Mouse (Mus musculus) spleen, postnatal 36 days (tissue): ENCODE measurements around the gene Gdpd5.

Experiments used
- DNase-seq, 2 experiments: peaks; one replicate each; pipeline ENCODE4 v3.0.0; 2022; ENCODE audit warnings: low spot score in 2 of 2, mixed read lengths in 1 of 2

Gene Gdpd5

GRCm38 (mm10) chr7:99443164-99443563 is 62.0 kb downstream of the Gdpd5 start:
- DNase-seq, result no peak

GRCm38 (mm10) chr7:99444012-99444411 is 62.8 kb downstream of the Gdpd5 start:
- DNase-seq, result no peak

DNA sequence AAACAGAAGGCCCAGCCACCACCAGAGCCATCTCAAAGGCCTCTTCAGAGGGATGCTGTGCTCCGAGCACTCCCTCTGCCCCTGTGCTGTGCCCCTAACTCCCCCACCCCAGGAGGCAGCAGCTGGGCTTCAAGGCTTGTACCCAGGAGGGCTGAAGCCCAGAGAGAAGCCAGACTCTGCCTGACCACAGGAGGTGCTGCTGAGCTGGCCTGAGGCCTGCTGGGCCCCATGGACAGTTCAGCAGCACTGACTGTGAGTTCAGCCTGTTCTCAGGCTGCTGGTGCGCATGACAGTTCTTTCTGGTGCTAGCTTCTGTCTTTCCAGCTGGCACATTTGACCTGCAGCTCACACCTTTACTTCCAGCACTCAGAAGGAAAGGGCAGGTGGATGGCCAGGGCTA is 64.6 kb downstream of the Gdpd5 start:
- no peak for DNase-seq

GRCm38 (mm10) chr7:99447323-99447722 is 66.1 kb downstream of the Gdpd5 start:
- no peak for DNase-seq

DNA sequence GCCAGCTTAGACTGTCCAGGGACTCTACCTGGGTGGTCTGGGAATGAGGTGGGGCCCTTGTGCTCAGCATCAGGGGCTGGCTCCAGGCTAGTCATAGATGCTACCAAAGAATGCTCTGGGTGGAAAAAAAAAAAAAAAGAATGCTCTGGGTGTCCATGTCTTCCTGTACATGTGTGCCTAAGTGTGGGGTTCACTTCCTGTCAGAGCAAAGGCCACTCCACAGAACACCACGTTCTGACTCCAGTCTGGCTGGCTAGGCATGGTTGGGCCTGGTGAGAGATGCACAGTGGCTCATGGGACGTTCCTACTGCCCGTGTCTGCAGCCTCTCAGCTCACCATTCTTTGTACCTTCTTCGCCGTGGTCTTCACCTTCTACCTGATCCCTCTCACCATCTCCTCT is 67.4 kb downstream of the Gdpd5 start:
- no peak for DNase-seq

GRCm38 (mm10) chr7:99449063-99449462 is 67.8 kb downstream of the Gdpd5 start:
- peak; percentile 24 to 29 for DNase-seq

- DNase-seq, result no peak
Observed at GRCm38 (mm10) chr7:99449751-99450150, 68.5 kb downstream of the Gdpd5 start.

- peak; percentile 60 to 63 for DNase-seq
Observed at GRCm38 (mm10) chr7:99450703-99451102, 69.5 kb downstream of the Gdpd5 start.

DNA sequence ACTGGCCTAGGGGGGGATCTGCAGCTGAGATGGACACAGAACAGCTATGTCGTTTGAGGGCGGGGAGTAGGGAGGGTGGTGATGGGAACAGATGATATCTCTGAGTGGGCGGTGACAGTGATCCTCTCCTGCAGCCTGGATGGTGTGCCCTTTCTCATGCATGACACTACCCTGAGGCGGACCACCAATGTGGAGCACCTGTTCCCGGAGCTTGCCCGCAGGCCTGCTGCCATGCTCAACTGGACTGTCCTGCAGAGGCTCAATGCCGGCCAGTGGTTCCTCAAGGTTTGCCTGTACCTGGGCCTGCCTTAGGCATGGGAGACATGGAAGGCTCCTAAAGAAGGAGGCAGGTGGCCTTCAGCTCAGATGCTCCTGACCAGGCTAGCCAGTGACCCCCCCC is 71.6 kb downstream of the Gdpd5 start:
- DNase-seq, result no peak

DNA sequence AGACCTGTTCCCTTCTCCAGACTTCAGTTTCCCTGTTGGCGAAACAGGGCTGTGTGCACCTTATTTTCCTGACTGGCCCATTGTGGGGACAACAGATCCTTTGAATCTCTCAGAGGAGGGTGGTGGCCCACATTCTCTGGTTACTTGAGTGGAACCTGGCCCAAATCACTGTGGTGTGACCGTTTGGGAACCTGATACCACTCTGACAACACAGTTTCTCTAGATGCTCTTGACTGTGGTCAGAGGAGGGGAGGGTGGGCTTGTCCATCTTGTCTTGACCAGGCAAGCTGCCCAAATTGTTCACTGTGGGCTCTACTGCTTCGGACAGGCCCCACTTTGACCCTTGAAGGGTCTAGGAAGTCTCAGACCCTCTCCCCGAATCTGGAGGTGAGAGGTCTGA is 72.8 kb downstream of the Gdpd5 start:
- no peak for DNase-seq

- no peak for DNase-seq
Observed at GRCm38 (mm10) chr7:99458849-99459248, 77.6 kb downstream of the Gdpd5 start.

GRCm38 (mm10) chr7:99459888-99460652 is 78.9 kb downstream of the Gdpd5 start:
- no peak for DNase-seq

GRCm38 (mm10) chr7:99463120-99463519 is 81.9 kb downstream of the Gdpd5 start:
- DNase-seq, result no peak

DNA sequence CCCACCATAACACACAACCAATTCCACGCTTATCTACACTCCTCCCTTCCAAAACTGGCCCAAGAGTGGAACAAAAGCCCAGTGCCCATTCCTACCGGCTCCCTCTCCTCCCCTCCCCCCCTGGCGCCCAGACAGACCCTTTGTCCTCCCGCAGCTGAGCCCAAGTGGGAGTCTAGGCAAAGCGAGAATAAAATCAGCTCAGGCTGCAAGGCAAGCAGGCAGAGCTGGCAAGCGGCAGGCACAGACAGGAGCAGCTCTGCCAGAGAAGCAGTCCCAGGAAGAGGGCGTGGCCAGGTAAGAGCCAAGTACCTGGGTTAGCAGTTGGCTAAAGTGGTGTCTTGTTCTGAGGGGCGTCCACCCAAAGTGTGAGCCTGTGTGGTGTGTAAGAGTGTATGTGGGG is 84.6 kb downstream of the Gdpd5 start, which contains the start of gene Klhl35:
Gene Klhl35, plus strand, starts transcription at position 194 of the 400 bp plus-strand sequence.
- no peak for DNase-seq

DNA sequence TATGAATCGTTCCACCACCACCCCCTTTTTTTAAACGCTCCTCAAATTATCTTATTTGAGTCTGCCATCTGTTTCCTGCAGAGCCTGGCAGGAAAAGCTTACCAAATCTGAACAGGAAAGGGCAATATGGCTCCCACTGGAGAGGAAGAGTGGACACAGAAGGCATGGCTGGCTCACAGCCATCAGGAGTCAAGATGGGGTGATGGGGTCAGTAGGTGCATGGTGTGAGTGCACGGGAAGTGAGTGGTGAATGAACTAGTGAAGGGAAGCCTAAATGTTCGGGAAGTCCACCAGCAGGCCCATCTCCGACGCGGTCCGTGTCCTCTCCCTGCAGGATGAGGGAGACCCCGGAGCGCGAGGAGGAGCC is 86.7 kb downstream of the Gdpd5 start:
- peak in 1 of 2 experiments; percentile 31 for DNase-seq

DNA sequence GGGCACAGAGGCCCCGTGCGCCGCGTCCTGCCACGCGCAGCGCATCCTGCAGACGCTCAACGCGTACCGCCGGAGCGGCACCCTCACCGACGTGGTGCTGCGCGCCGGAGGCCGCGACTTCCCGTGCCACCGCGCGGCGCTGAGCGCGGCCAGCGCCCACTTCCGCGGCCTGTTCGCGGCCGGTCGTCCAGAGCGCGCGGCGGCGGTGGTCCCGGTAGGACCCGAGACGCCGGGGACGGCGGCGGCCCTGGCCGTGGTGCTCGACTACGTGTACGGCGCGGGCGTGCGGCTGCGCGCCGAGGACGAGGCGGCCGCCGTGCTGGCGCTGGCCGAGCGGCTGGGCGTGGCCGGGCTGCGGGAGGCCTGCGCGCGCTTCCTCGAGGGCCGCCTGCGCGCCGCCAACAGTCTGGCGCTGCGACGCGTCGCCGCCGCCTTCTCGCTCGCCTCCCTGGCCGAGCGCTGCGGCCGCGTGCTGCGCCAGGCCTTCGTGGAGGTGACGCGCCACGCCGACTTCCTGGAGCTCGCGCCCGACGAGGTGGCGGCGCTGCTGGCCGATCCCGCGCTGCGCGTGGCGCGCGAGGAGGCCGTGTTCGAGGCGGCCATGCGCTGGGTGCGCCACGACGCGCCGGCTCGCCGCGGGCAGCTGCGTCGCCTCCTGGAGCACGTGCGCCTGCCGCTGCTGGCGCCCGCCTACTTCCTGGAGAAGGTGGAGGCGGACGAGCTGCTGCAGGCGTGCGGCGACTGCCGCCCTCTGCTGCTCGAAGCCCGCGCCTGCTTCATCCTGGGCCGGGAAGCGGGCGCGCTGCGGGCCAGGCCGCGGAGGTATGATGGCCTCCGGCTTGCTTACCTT is 87.3 kb downstream of the Gdpd5 start:
- DNase-seq, result peak; percentile 68 to 71

DNA sequence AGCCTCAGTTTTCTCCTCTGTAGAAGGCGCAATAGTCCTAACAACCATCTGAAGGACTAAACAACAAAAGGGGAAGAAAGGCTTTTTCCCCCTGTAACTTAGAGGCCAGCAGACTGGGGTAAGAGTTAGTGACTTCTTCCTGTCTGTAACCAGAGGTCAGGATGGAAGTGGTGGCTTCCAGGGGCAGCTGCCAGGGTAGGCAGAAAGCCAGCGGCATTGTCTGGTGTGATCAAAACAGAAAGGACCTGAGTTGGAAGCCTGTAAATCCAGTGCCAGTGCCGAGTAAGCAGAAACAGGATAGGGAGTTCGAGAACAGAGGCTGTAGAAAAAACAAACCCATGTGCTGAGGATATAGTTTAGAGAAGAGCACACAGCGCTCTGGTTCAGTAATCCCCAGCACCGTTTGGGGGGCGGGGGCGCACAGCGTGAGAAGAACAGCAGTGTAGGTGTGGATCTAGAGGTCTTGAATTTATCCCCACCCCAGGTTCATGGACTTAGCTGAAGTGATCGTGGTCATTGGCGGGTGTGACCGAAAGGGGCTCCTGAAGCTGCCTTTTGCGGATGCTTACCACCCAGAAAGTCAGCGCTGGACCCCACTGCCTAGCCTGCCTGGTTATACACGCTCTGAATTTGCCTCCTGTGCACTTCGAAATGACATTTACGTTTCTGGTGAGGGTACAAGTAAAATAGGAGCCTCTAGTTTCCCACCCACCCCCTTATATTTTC is 88.6 kb downstream of the Gdpd5 start:
- DNase-seq, result peak in 1 of 2 experiments; percentile 14

- DNase-seq, result no peak
Observed at GRCm38 (mm10) chr7:99471578-99471977, 90.4 kb downstream of the Gdpd5 start.

DNA sequence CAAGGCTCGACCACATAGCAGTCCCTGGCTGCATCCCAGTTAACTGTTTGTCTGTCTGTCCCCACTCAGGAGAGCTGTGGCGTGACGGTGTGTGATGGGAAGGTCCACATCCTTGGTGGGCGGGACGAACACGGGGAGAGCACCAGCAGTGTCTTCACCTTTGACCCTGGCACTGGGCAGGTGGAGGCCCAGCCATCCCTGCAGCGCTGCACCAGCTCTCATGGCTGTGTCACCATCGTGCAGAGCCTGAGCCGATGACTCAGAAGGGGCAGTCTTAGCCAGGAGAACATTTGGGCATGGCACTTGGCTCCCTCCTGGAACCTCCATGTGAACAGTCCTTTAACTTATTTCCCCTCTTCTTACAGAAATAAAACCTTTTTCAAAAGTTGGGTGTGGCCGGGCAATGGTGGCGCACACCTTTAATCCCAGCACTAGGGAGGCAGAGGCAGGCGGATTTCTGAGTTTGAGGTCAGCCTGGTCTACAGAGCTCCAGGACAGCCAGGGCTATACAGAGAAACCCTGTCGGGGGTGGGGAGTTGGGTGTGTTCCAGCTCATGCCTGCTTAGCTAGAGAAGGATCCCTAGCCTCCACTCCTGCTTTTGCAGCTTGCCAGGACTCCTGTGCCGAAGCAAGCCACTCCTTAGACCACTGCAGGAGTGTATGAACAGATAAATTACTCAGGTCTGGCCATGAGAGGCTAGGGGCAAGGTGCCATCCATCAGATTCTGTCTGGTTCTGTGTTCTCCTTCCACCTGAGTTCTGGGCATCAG is 92.6 kb downstream of the Gdpd5 start:
- DNase-seq, result no peak

- DNase-seq, result peak in 1 of 2 experiments; percentile 21
Observed at GRCm38 (mm10) chr7:99474836-99475561, 93.8 kb downstream of the Gdpd5 start.

DNA sequence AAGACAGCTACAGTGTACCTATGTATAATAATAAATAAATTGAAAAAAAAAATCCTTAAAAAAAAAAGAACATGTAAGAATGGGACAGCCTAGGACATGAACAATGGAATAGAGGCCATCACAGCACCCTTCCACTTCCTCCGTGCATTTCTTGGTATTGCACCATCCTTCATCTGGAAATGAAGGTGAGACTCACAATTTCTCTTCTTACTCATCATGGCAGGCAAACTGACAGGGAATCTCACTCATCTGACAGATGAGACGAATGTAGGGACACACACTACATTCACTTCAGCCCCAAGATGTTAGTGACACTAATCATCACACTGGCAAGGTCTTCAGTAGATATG is 94.3 kb downstream of the Gdpd5 start:
- no peak for DNase-seq
